Comparison of ENCODE assay signal across 8 mouse cellular contexts in genomic region chr13:93143819-93144283, GRCm38 (mm10). TPM values are rescaled to one million over a fixed set of nuclear protein-coding genes. Genes with fewer than 3 reads are reported as not detected.
A peak's percentile ranks its signal among the peaks of the same experiment; 100 is the strongest.
DNase-seq lines count a peak whose midpoint lies in the region; ATAC-seq and TF ChIP-seq lines count a peak whose summit lies in the region.

No protein-coding gene starts in this region.

- peak overlapping the region; percentile 88 for H3K27ac ChIP-seq in layer of hippocampus, adult 2 months
- peak overlapping the region; percentile 76; the same call in 1 of the 2 replicates for H3K27ac ChIP-seq in embryonic facial prominence, embryonic 10.5 days (replicated peaks)
- peak overlapping the region; percentile 78 for H3K27ac ChIP-seq in heart, embryonic 11.5 days (ENCODE audit: low read depth, low read length)
- no peak overlapping the region for H3K27ac ChIP-seq in liver, embryonic 12.5 days
- peak overlapping the region; percentile 85; the same call in 1 of the 2 replicates for H3K27ac ChIP-seq in stomach, embryonic 15.5 days

- peaks cover 26% of the 10 kb centered on the region for H3K36me3 ChIP-seq in embryonic facial prominence, embryonic 10.5 days (replicated peaks)
- no peaks in the 10 kb centered on the region for H3K36me3 ChIP-seq in heart, embryonic 11.5 days (ENCODE audit: control insufficient read depth, insufficient read depth, low read length)
- peaks cover 21% of the 10 kb centered on the region for H3K36me3 ChIP-seq in liver, embryonic 12.5 days
- peaks cover 1% of the 10 kb centered on the region; the same call in 1 of the 2 replicates for H3K36me3 ChIP-seq in stomach, embryonic 15.5 days

- peak overlapping the region; percentile 72 for H3K4me3 ChIP-seq in layer of hippocampus, adult 2 months
- H3K4me3 ChIP-seq in embryonic facial prominence, embryonic 10.5 days: peak overlapping the region; percentile 63
- peak overlapping the region; percentile 60 for H3K4me3 ChIP-seq in heart, embryonic 11.5 days (ENCODE audit: low read depth, low read length)
- H3K4me3 ChIP-seq in liver, embryonic 12.5 days: peak overlapping the region; percentile 44
- peak overlapping the region; percentile 53 for H3K4me3 ChIP-seq in stomach, embryonic 15.5 days (replicated peaks)

- DNase-seq in layer of hippocampus, adult 2 months (ENCODE audit: low spot score in 2 of 2): no peak
- no peak for DNase-seq in layer of hippocampus, adult 9-11 months
- DNase-seq in embryonic facial prominence, embryonic 10.5 days (ENCODE audit: low spot score): no peak
- no peak for DNase-seq in cerebellum, postnatal 36 days

- peak overlapping the region; percentile 80 for H3K9ac ChIP-seq in heart, embryonic 11.5 days (ENCODE audit: low read depth, low read length)
- no peak overlapping the region for H3K9ac ChIP-seq in liver, embryonic 12.5 days
- H3K9ac ChIP-seq in stomach, embryonic 15.5 days: no peak overlapping the region; the same call in 1 of the 2 replicates

- H3K9me3 ChIP-seq in embryonic facial prominence, embryonic 10.5 days: no peaks in the 10 kb centered on the region
- H3K9me3 ChIP-seq in heart, embryonic 11.5 days (replicated peaks; ENCODE audit: control insufficient read depth, low read length): no peaks in the 10 kb centered on the region
- H3K9me3 ChIP-seq in liver, embryonic 12.5 days (replicated peaks): no peaks in the 10 kb centered on the region
- H3K9me3 ChIP-seq in stomach, embryonic 15.5 days: no peaks in the 10 kb centered on the region

- H3K4me2 ChIP-seq in heart, embryonic 11.5 days: peak overlapping the region; percentile 89
- peak overlapping the region; percentile 75 for H3K4me2 ChIP-seq in liver, embryonic 12.5 days
- H3K4me2 ChIP-seq in stomach, embryonic 15.5 days: peak overlapping the region; percentile 90

- 21% methylated on average over 11 of the region's 11 CpGs for WGBS in embryonic facial prominence, embryonic 10.5 days
- 13% methylated on average over 11 of the region's 11 CpGs for WGBS in heart, embryonic 11.5 days (ENCODE audit: insufficient replicate concordance)
- 57% methylated on average over 11 of the region's 11 CpGs for WGBS in liver, embryonic 12.5 days (ENCODE audit: insufficient replicate concordance)
- 15% methylated on average over 11 of the region's 11 CpGs for WGBS in stomach, embryonic 15.5 days

- no peak for TF ChIP-seq CTCF in layer of hippocampus, adult 2 months (conservative IDR thresholded peaks at IDR 0.05)

- H3K4me1 ChIP-seq in embryonic facial prominence, embryonic 10.5 days: peaks cover 15% of the 10 kb centered on the region
- H3K4me1 ChIP-seq in heart, embryonic 11.5 days (ENCODE audit: control insufficient read depth, insufficient read depth, low read length): peaks cover 13% of the 10 kb centered on the region
- H3K4me1 ChIP-seq in liver, embryonic 12.5 days: peaks cover 11% of the 10 kb centered on the region
- H3K4me1 ChIP-seq in stomach, embryonic 15.5 days: peaks cover 6% of the 10 kb centered on the region; the same call in 1 of the 2 replicates

- ATAC-seq in heart, embryonic 11.5 days (replicated peaks; ENCODE audit: insufficient number of reproducible peaks, low FRiP score, low TSS enrichment): peak; percentile 4; the same call in 1 of the 2 replicates
- no peak for ATAC-seq in liver, embryonic 12.5 days
- peak; percentile 25; the same call in 1 of the 2 replicates for ATAC-seq in stomach, embryonic 15.5 days (ENCODE audit: insufficient read depth, low FRiP score, low read depth)
- no peak for ATAC-seq in activated CD4-positive, CD25-positive, alpha-beta regulatory T cell, adult 4 months

- no peaks in the 10 kb centered on the region for H3K27me3 ChIP-seq in embryonic facial prominence, embryonic 10.5 days (replicated peaks; ENCODE audit: low read depth, poor library complexity, severe bottlenecking)
- H3K27me3 ChIP-seq in heart, embryonic 11.5 days (ENCODE audit: control insufficient read depth, insufficient read depth, low read length): no peaks in the 10 kb centered on the region
- H3K27me3 ChIP-seq in liver, embryonic 12.5 days (replicated peaks): no peaks in the 10 kb centered on the region
- no peaks in the 10 kb centered on the region for H3K27me3 ChIP-seq in stomach, embryonic 15.5 days (replicated peaks)

RNA-seq across cellular contexts. Expression of gene Cmya5, which starts 0.7 kb away (rescaled TPM):
- total RNA-seq in layer of hippocampus, adult 2 months (2021): 1 to 10 TPM; 3.4 to 3.5 TPM
- polyA plus RNA-seq in embryonic facial prominence, embryonic 10.5 days (2016; fragmentation: Nextera tagmentation; extraction: Ambion mirVana): 0.01 and 0.04 TPM in 2 replicates
- polyA plus RNA-seq in heart, embryonic 11.5 days (2014; fragmentation: Nextera tagmentation; extraction: Ambion mirVana): 4.6 and 5.0 TPM in 2 replicates
- 0.01 TPM in 1 of 2 replicates, not detected in the other for polyA plus RNA-seq in liver, embryonic 12.5 days (2016; fragmentation: Nextera tagmentation; extraction: Ambion mirVana)
- 0.13 and 0.14 TPM in 2 replicates for polyA plus RNA-seq in stomach, embryonic 15.5 days (2015; fragmentation: Nextera tagmentation; extraction: Ambion mirVana)
- polyA plus RNA-seq in activated CD4-positive, CD25-positive, alpha-beta regulatory T cell, adult 4 months (2017; shearing (Covaris generic)): under 1 TPM; 0.38 to 0.59 TPM

RNA-seq across cellular contexts. Expression of gene Tent2, which starts 48.3 kb away (rescaled TPM):
- total RNA-seq in layer of hippocampus, adult 2 months (2021): 10 to 100 TPM; 27.7 to 29.0 TPM
- 70.9 and 71.3 TPM in 2 replicates for polyA plus RNA-seq in embryonic facial prominence, embryonic 10.5 days (2016; fragmentation: Nextera tagmentation; extraction: Ambion mirVana)
- 56.3 and 59.3 TPM in 2 replicates for polyA plus RNA-seq in heart, embryonic 11.5 days (2014; fragmentation: Nextera tagmentation; extraction: Ambion mirVana)
- polyA plus RNA-seq in liver, embryonic 12.5 days (2016; fragmentation: Nextera tagmentation; extraction: Ambion mirVana): 41.1 and 42.5 TPM in 2 replicates
- 55.0 and 60.9 TPM in 2 replicates for polyA plus RNA-seq in stomach, embryonic 15.5 days (2015; fragmentation: Nextera tagmentation; extraction: Ambion mirVana)
- polyA plus RNA-seq in activated CD4-positive, CD25-positive, alpha-beta regulatory T cell, adult 4 months (2017; shearing (Covaris generic)): 10 to 100 TPM; 11.5 to 16.1 TPM

Comparison
In these comparisons a context has a peak if more than half of its experiments do, and no peak if none do; other contexts are left out.
1. ATAC-seq: peak in heart, embryonic 11.5 days (single experiment) and stomach, embryonic 15.5 days (single experiment); none in liver, embryonic 12.5 days (single experiment) and activated CD4-positive, CD25-positive, alpha-beta regulatory T cell, adult 4 months (single experiment).
2. Peak in every context shown above with its lines, with median percentiles within 50 percentile points of each other: H3K4me3 ChIP-seq and H3K4me2 ChIP-seq.